Comparison of ENCODE assay signal across 25 mouse cellular contexts in the genomic region with DNA sequence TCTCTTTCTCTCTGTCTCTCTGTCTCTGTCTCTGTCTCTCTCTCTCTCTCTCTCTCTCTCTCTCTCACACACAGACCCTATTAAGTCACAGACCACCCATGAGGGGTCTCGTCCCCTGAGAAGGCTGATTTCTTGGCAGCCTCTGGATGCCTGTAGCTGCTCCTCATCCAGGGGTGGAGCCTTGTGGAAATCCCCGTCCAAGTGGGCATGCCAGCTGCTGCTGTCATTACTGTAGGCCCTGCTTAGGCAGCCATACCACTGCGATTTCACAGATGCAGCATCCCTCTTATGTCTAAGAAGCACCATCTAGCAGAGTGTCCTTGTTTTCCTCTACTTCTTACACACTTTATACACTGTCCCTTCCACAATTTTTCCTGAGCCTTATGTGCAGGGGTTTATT.
DNase-seq lines count a peak whose midpoint lies in the region; ATAC-seq and TF ChIP-seq lines count a peak whose summit lies in the region.
"Had no signal": no experiment of that assay in that cellular context is flagged by ENCODE, and none has a peak within 500 bp of the region (broad histone marks: within the 10 kb centered on the region; RNA-seq: fewer than 3 reads in every experiment).

No protein-coding gene starts in this region.

- TF ChIP-seq CTCF in midbrain, postnatal 0 days (IDR thresholded peaks at IDR 0.05), result no peak
- TF ChIP-seq CTCF in brain, embryonic 14.5 days (IDR thresholded peaks at IDR 0.05; ENCODE audit: borderline replicate concordance, extremely low read depth, insufficient read depth, insufficient read length), result no peak

- no peaks in the 10 kb centered on the region for H3K9me3 ChIP-seq in midbrain, embryonic 11.5 days (ENCODE audit: control insufficient read depth, low read length)
- H3K9me3 ChIP-seq in midbrain, postnatal 0 days (ENCODE audit: low read length), result no peaks in the 10 kb centered on the region
- H3K9me3 ChIP-seq in embryonic facial prominence, embryonic 11.5 days (replicated peaks; ENCODE audit: control insufficient read depth, low read length), result no peaks in the 10 kb centered on the region
- H3K9me3 ChIP-seq: embryonic facial prominence, embryonic 15.5 days; heart, embryonic 12.5 days; kidney, embryonic 15.5 days; neural tube, embryonic 12.5 days had no signal

- ATAC-seq in midbrain, embryonic 11.5 days (ENCODE audit: low FRiP score), result no peak
- no peak for ATAC-seq in midbrain, postnatal 0 days (ENCODE audit: low FRiP score)
- ATAC-seq in embryonic facial prominence, embryonic 11.5 days (replicated peaks; ENCODE audit: insufficient number of reproducible peaks, low FRiP score, low TSS enrichment, low read depth), result no peak
- no peak for ATAC-seq in megakaryocyte progenitor cell, adult 5-6 weeks (replicated peaks; ENCODE audit: poor library complexity)
- ATAC-seq: forebrain, embryonic 16.5 days; hindbrain, embryonic 16.5 days; intestine, postnatal 0 days had no signal

- DNase-seq in kidney, postnatal 4 days, result peak; percentile 15 to 16
- DNase-seq in kidney, postnatal 10 days, result no peak
- peak; percentile 68 for DNase-seq in midbrain, embryonic 11.5 days (ENCODE audit: low spot score, missing footprints)
- DNase-seq in midbrain, postnatal 0 days (ENCODE audit: low spot score), result no peak
- peak; percentile 33 for DNase-seq in brain, embryonic 14.5 days (ENCODE audit: low read depth)
- DNase-seq in embryonic facial prominence, embryonic 11.5 days (ENCODE audit: low spot score), result peak; percentile 17
- DNase-seq in urinary bladder, postnatal 10 days (ENCODE audit: low spot score), result no peak
- DNase-seq: adrenal gland, postnatal 10 days; cerebellum, adult 11-12 months; cerebellum, postnatal 25 days; gastrocnemius, adult 2 months; heart, postnatal 14 days; liver; right cerebral cortex, postnatal 14 days; spleen, adult 18-20 months; thymus, adult 18-20 months; thymus, postnatal 4 days had no signal

- TF ChIP-seq POLR2A in brain, embryonic 14.5 days (IDR thresholded peaks at IDR 0.05; ENCODE audit: borderline replicate concordance, extremely low read depth, insufficient read depth, insufficient read length, poor library complexity, severe bottlenecking), result no peak

- H3K9ac ChIP-seq in midbrain, embryonic 11.5 days (ENCODE audit: low read length), result no peak overlapping the region
- H3K9ac ChIP-seq in midbrain, postnatal 0 days (replicated peaks; ENCODE audit: low read length, poor library complexity, severe bottlenecking), result no peak overlapping the region
- H3K9ac ChIP-seq in embryonic facial prominence, embryonic 11.5 days (replicated peaks; ENCODE audit: low read length), result no peak overlapping the region
- H3K9ac ChIP-seq: embryonic facial prominence, embryonic 15.5 days; heart, embryonic 12.5 days; kidney, embryonic 15.5 days; neural tube, embryonic 12.5 days had no signal

- no peak overlapping the region for H3K27ac ChIP-seq in midbrain, embryonic 11.5 days (ENCODE audit: low read depth, low read length)
- no peak overlapping the region for H3K27ac ChIP-seq in midbrain, postnatal 0 days (ENCODE audit: low read depth, low read length)
- H3K27ac ChIP-seq in embryonic facial prominence, embryonic 11.5 days (replicated peaks; ENCODE audit: low read depth, low read length), result no peak overlapping the region
- H3K27ac ChIP-seq: embryonic facial prominence, embryonic 15.5 days; gastrocnemius, adult 2 months; kidney, embryonic 15.5 days; neural tube, embryonic 12.5 days had no signal

- 43% methylated on average over 3 of the region's 3 CpGs for WGBS in midbrain, embryonic 11.5 days
- 49% methylated on average over 3 of the region's 3 CpGs for WGBS in midbrain, postnatal 0 days
- WGBS in embryonic facial prominence, embryonic 11.5 days, result 46% methylated on average over 3 of the region's 3 CpGs

- H3K4me2 ChIP-seq in midbrain, embryonic 11.5 days, result no peak overlapping the region
- no peak overlapping the region for H3K4me2 ChIP-seq in midbrain, postnatal 0 days (ENCODE audit: low read depth, low read length, poor library complexity, severe bottlenecking)
- H3K4me2 ChIP-seq in embryonic facial prominence, embryonic 11.5 days (ENCODE audit: low read depth, low read length), result no peak overlapping the region
- H3K4me2 ChIP-seq: embryonic facial prominence, embryonic 15.5 days; heart, embryonic 12.5 days; kidney, embryonic 15.5 days; neural tube, embryonic 12.5 days had no signal

- H3K4me1 ChIP-seq in midbrain, embryonic 11.5 days (ENCODE audit: control insufficient read depth, insufficient read depth, low read length), result no peaks in the 10 kb centered on the region; the same call in 1 of the 2 replicates
- H3K4me1 ChIP-seq in midbrain, postnatal 0 days (ENCODE audit: insufficient read depth, low read length), result no peaks in the 10 kb centered on the region
- no peaks in the 10 kb centered on the region for H3K4me1 ChIP-seq in embryonic facial prominence, embryonic 11.5 days (ENCODE audit: control insufficient read depth, insufficient read depth, low read length)
- H3K4me1 ChIP-seq: embryonic facial prominence, embryonic 15.5 days; heart, embryonic 12.5 days; neural tube, embryonic 12.5 days had no signal

- H3K4me3 ChIP-seq in midbrain, embryonic 11.5 days (ENCODE audit: low read depth, low read length), result no peak overlapping the region
- H3K4me3 ChIP-seq in midbrain, postnatal 0 days (ENCODE audit: low read depth, low read length), result no peak overlapping the region
- H3K4me3 ChIP-seq in embryonic facial prominence, embryonic 11.5 days (ENCODE audit: low read depth, low read length), result no peak overlapping the region
- H3K4me3 ChIP-seq: embryonic facial prominence, embryonic 15.5 days; gastrocnemius, adult 2 months; heart, embryonic 12.5 days; kidney, embryonic 15.5 days; neural tube, embryonic 12.5 days had no signal

- no peaks in the 10 kb centered on the region for H3K36me3 ChIP-seq in midbrain, embryonic 11.5 days (ENCODE audit: control insufficient read depth, insufficient read depth, low read length)
- no peaks in the 10 kb centered on the region for H3K36me3 ChIP-seq in midbrain, postnatal 0 days (ENCODE audit: insufficient read depth, low read length)
- H3K36me3 ChIP-seq in embryonic facial prominence, embryonic 11.5 days (replicated peaks; ENCODE audit: control insufficient read depth, insufficient read depth, low read depth, low read length), result no peaks in the 10 kb centered on the region
- H3K36me3 ChIP-seq: embryonic facial prominence, embryonic 15.5 days; heart, embryonic 12.5 days; kidney, embryonic 15.5 days; neural tube, embryonic 12.5 days had no signal

- H3K27me3 ChIP-seq in midbrain, embryonic 11.5 days (ENCODE audit: control insufficient read depth, insufficient read depth, low read length), result no peaks in the 10 kb centered on the region
- H3K27me3 ChIP-seq in midbrain, postnatal 0 days (ENCODE audit: insufficient read depth, low read length), result no peaks in the 10 kb centered on the region
- H3K27me3 ChIP-seq in embryonic facial prominence, embryonic 11.5 days (ENCODE audit: control insufficient read depth, insufficient read depth, low read length), result no peaks in the 10 kb centered on the region
- H3K27me3 ChIP-seq: embryonic facial prominence, embryonic 15.5 days; heart, embryonic 12.5 days; kidney, embryonic 15.5 days; neural tube, embryonic 12.5 days had no signal

Comparison
In these comparisons a context has a peak if more than half of its experiments do, and no peak if none do; other contexts are left out.
1. DNase-seq: peak in kidney, postnatal 4 days (2 of 2), midbrain, embryonic 11.5 days (single experiment), brain, embryonic 14.5 days (single experiment) and embryonic facial prominence, embryonic 11.5 days (single experiment); none in kidney, postnatal 10 days (single experiment), midbrain, postnatal 0 days (single experiment) and urinary bladder, postnatal 10 days (single experiment).